Mouse (Mus musculus): Measurements from ENCODE around the gene Gm49321.

- TF ChIP-seq CTCF (IDR thresholded peaks at IDR 0.05; ENCODE audit: low read depth) (no peak), EP300 (IDR thresholded peaks at IDR 0.05; ENCODE audit: low read depth) (no peak)
Observed at GRCm38 (mm10) chr12:73978144-73978543, 40.7 kb downstream of the Gm49321 start.

Measured in liver, embryonic 14.5 days (tissue).